Mouse (Mus musculus): ENCODE measurements around the gene Plpp7. TPM values are rescaled to one million over a fixed set of nuclear protein-coding genes. Genes with fewer than 3 reads are reported as not detected.

Gene Plpp7
- total RNA-seq, 2 experiments from 2014 or later: 24.5 to 28.5 TPM

GRCm38 (mm10) chr2:32153041-32153790 is 57.9 kb downstream of the Plpp7 start:
- DNase-seq (ENCODE audit: low spot score in 2 of 2): no peak

DNA sequence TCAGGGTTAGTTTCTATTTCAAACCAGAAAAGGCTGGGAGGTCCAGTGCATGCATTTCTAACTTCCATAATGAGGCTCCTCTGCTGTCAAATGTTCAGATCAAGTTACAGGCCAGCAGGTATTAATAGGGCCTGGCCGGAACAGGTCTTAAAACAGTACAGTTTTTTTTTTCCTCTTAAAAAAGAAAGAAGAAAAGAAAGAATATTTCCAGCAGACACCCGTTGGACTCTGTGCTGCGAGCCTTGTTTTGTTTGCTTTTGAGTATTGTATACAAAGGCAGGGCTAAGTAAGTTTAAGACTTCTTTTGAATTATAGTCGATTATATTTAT is 58.4 kb downstream of the Plpp7 start:
- intact Hi-C loops (cut with DNase I): loop anchor here (5.0 kb wide), 1 partner anchor 34 kb away; no protein-coding TSS in a partner anchor
- no peak for DNase-seq (ENCODE audit: low spot score in 2 of 2)

More at GRCm38 (mm10) chr2:32153041-32153790, 57.9 kb downstream of the Plpp7 start:
- intact Hi-C loops (cut with DNase I): loop anchor here (5.0 kb wide), 1 partner anchor 34 kb away; no protein-coding TSS in a partner anchor

DNA sequence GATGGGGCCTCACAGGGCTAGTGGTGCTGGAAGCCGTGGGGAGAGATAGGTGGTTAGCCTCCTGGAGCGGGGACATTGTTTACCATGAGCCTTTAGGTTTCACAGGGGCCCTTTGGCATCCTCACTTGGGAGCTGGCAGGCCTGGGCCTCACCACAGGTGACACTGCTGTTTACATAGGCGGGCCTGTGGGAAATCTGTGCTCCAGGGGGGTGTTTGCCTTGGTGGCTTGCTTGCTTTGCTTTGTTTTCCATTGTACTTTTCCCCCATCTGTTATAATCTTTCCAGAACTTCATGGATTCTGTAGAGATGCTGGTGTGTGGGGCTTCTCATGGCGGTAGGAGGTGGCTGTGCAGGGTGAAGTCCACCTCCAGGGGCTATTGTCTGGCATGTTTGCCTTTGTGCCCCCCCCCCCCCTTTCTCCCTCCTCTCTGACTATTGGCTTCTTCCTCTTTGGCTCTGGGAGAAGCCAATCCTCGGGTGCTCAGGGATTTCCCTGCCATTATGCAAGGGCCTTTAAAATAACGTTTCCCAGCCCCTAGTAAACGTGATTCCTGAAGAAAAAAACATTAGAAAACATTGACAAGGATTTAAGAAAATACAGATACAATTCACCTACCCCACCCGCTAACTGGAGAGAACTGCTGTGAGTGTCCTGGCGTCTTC is 59.1 kb downstream of the Plpp7 start:
- no peak for DNase-seq (ENCODE audit: low spot score in 2 of 2)
- intact Hi-C loops (cut with DNase I): loop anchor here (5.0 kb wide), 1 partner anchor 33 kb away; no protein-coding TSS in a partner anchor

- no peak for DNase-seq (ENCODE audit: low spot score in 2 of 2)
- intact Hi-C loops (cut with DNase I): loop anchor here (5.0 kb wide), 1 partner anchor 32 kb away; no protein-coding TSS in a partner anchor
Measured at GRCm38 (mm10) chr2:32154998-32155541, 59.7 kb downstream of the Plpp7 start.

DNA sequence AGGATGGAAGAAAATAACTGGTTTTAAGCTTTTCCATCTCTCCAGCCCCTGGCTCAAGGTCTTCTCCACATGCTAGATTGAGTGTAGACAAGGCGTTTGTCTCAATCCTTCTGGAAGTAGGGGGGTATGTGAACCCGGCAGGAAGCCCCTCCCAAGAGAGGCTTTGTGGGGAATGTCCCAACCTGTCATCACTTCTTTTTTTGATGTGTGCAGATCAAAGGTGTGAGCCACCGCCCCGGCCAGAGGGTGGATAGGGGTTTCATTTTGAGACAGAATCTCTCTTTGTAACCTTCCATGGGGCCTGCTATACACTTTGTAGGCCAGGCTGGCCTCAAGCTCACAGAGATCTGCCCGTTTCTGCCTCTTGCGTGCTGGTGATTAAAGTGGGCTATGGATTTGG is 60.3 kb downstream of the Plpp7 start:
- intact Hi-C loops (cut with DNase I): no loop called here
- no peak for DNase-seq (ENCODE audit: low spot score in 2 of 2)

DNA sequence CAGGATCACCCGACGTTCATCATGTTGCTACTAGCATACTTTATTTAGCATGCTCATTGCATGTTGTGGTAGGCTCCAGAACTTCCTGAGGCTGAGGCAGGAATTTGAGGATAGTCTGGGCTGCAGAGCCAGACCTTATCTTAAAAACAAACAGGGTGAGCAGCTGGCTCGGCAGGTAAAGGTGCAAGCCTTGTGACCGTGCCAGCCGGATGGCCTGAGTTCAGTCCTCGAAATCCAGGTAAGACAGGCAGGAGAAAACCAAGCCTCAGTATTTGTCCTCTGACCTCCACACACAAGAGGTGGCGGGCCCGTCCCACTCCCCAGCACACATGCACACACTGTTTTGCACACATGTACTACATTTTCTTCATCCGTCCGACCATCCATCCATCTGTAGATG is 61.3 kb downstream of the Plpp7 start:
- DNase-seq (ENCODE audit: low spot score in 2 of 2): no peak
- intact Hi-C loops (cut with DNase I): no loop called here

DNA sequence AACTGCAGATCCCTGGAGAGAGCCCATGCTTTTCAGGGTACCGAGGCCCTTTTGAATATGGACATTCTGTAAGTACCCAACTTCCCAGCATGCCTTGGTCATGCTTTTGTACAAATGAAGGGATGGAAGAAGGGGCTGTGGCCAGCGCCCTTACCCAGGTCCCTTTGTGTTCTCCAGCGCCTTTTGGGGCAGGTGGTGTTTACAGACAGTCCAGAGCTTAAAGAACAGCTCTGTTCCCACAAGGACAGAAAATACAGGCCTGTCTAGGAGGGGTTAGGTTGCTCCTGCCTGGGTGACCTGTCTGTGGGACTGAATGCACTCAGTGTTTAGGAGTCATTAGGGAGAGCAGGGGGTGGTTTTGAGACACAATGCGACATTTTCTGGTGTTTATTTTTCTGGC is 62.0 kb downstream of the Plpp7 start:
- no peak for DNase-seq (ENCODE audit: low spot score in 2 of 2)
- intact Hi-C loops (cut with DNase I): no loop called here

DNA sequence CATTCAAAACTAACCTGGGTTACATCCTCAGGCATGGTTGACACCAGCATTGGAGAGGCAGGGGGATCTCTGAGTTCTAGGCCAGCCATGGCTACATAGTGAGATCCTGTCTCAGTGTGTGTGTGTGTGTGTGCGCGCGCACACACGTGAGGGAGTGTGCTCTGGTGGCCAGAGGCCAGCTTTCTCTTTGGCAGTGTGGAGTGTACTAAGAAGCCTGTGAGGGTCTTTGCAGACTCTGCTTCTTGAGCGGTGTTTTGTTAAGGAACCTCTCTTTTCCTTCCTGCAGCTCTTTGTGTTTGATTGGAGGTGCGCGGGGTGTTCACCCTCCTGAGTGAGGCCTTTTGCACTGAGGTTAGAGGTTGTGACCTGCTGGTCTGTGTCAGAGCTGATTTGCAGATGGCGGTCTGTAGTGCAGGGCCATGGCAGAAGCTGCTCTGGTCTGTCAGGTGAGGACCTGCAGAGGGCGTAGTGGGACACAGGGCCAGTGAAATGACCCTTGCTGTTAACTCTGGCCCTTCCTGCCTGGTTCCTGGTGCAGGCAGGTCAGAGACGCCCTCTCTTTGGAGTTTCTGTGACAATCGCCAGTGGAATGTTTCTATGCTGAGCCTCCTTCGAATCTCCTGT is 63.4 kb downstream of the Plpp7 start:
- DNase-seq (ENCODE audit: low spot score in 2 of 2): no peak
- intact Hi-C loops (cut with DNase I): no loop called here

Small RNA genes lying within 50 kb of the gene (microRNA-seq; reads per million reads assigned to microRNA genes)
- gene Mir7674: 1.8 to 2.4 reads per million in 2 experiments

Other genes starting within 250 kb of the Plpp7 start
- gene Fibcd1, start 249.5 kb upstream of the Plpp7 start, total RNA-seq (2021): 10 to 100 TPM; 12.8 to 16.1 TPM
- 10 to 100 TPM in 1 of 2 experiments, 1 to 10 TPM in 1; 9.2 to 11.4 TPM for gene Lamc3, start 208.2 kb upstream of the Plpp7 start, total RNA-seq (2021)
- 1 to 10 TPM; 2.4 to 7.1 TPM for gene Aif1l, start 145.4 kb upstream of the Plpp7 start, total RNA-seq (2021)
- 10 to 100 TPM; 51.3 to 53.5 TPM for gene Nup214, start 121.1 kb upstream of the Plpp7 start, total RNA-seq (2021)
- 1 to 10 TPM; 3.4 to 4.2 TPM for gene Fam78a, start 10.7 kb upstream of the Plpp7 start, total RNA-seq (2021)
- 100 to 1,000 TPM; 244 to 245 TPM for gene Prrc2b, start 55.6 kb downstream of the Plpp7 start, total RNA-seq (2021)
- 10 to 100 TPM; 21.6 to 23.7 TPM for gene Pomt1, start 141.1 kb downstream of the Plpp7 start, total RNA-seq (2021)
- 10 to 100 TPM; 57.5 to 64.7 TPM for gene Uck1, start 164.6 kb downstream of the Plpp7 start, total RNA-seq (2021)
- gene Golga2, start 191.9 kb downstream of the Plpp7 start, total RNA-seq (2021): 10 to 100 TPM; 78.9 to 83.9 TPM
- 100 to 1,000 TPM; 204 to 219 TPM for gene Swi5, start 192.5 kb downstream of the Plpp7 start, total RNA-seq (2021)